Comparison of ENCODE assay signal across 8 mouse cellular contexts in genomic region chr6:53286389-53287037, GRCm38 (mm10). TPM values are rescaled to one million over a fixed set of nuclear protein-coding genes. Genes with fewer than 3 reads are reported as not detected.
DNase-seq lines count a peak whose midpoint lies in the region; ATAC-seq and TF ChIP-seq lines count a peak whose summit lies in the region.

No protein-coding gene starts in this region.

- no peak overlapping the region for H3K9ac ChIP-seq in intestine, embryonic 15.5 days
- H3K9ac ChIP-seq in lung, embryonic 14.5 days: 0 out of 2 replicates have a peak overlapping the region, but pooled peaks have one; percentile 3

- no peak for DNase-seq in frontal cortex, postnatal 10 days (ENCODE audit: low spot score in 2 of 2)
- DNase-seq in cerebellum, postnatal 36 days: peak; percentile 75 to 78
- DNase-seq in lung, embryonic 14.5 days: peak; percentile 63
- peak; percentile 51 for DNase-seq in retina, embryonic 14.5 days (ENCODE audit: low spot score)

- ATAC-seq in frontal cortex, adult (ENCODE audit: low TSS enrichment): peak; percentile 36; the same call in 1 of the 2 replicates
- ATAC-seq in granulocyte monocyte progenitor cell, adult 5-6 weeks (replicated peaks; ENCODE audit: poor library complexity, severe bottlenecking): peak; percentile 21
- peak; percentile 55 for ATAC-seq in intestine, embryonic 15.5 days
- peak; percentile 16; the same call in 1 of the 2 replicates for ATAC-seq in lung, embryonic 14.5 days (ENCODE audit: insufficient read depth)
- ATAC-seq in CD4-positive, CD25-positive, alpha-beta regulatory T cell, adult 4 months: no peak

- peak overlapping the region; percentile 97 for H3K4me2 ChIP-seq in intestine, embryonic 15.5 days (replicated peaks)
- H3K4me2 ChIP-seq in lung, embryonic 14.5 days: peak overlapping the region; percentile 98

- 2% methylated on average over 20 of the region's 20 CpGs for WGBS in intestine, embryonic 15.5 days
- 5% methylated on average over 20 of the region's 20 CpGs for WGBS in lung, embryonic 14.5 days

- no peaks in the 10 kb centered on the region for H3K9me3 ChIP-seq in intestine, embryonic 15.5 days
- no peaks in the 10 kb centered on the region for H3K9me3 ChIP-seq in lung, embryonic 14.5 days (ENCODE audit: low read depth, low read length)

- no peak overlapping the region for H3K27ac ChIP-seq in intestine, embryonic 15.5 days
- no peak overlapping the region for H3K27ac ChIP-seq in lung, embryonic 14.5 days (ENCODE audit: low read depth)

- H3K4me3 ChIP-seq in intestine, embryonic 15.5 days (replicated peaks): peak overlapping the region; percentile 51
- H3K4me3 ChIP-seq in lung, embryonic 14.5 days (ENCODE audit: low read depth, low read length): peak overlapping the region; percentile 54

- H3K36me3 ChIP-seq in intestine, embryonic 15.5 days: no peaks in the 10 kb centered on the region
- H3K36me3 ChIP-seq in lung, embryonic 14.5 days (ENCODE audit: insufficient read depth): no peaks in the 10 kb centered on the region

- no peak for TF ChIP-seq CTCF in lung, embryonic 14.5 days (IDR thresholded peaks at IDR 0.05; ENCODE audit: low read depth)

- peaks cover 50% of the 10 kb centered on the region for H3K27me3 ChIP-seq in intestine, embryonic 15.5 days (replicated peaks)
- peaks cover 58% of the 10 kb centered on the region for H3K27me3 ChIP-seq in lung, embryonic 14.5 days (ENCODE audit: insufficient read depth, low read length)

- 0 out of 2 replicates have a peak, but pooled peaks cover 14% of the 10 kb centered on the region for H3K4me1 ChIP-seq in intestine, embryonic 15.5 days (replicated peaks)
- no peaks in the 10 kb centered on the region for H3K4me1 ChIP-seq in lung, embryonic 14.5 days (ENCODE audit: insufficient read depth)

RNA-seq across cellular contexts. Expression of gene Creb5, which starts 0.6 kb away (rescaled TPM):
- total RNA-seq in granulocyte monocyte progenitor cell, adult 5-6 weeks (2014; fragmentation: Nextera tagmentation): not detected in 2 replicates
- total RNA-seq in granulocyte monocyte progenitor cell, adult 5-6 weeks (2017): 0.15 TPM in 1 of 2 replicates, not detected in the other
- polyA plus RNA-seq in intestine, embryonic 15.5 days (2015; fragmentation: Nextera tagmentation; extraction: Ambion mirVana): 5.0 and 5.4 TPM in 2 replicates
- polyA plus RNA-seq in lung, embryonic 14.5 days (2014; fragmentation: Nextera tagmentation; extraction: Ambion mirVana): 6.4 and 7.7 TPM in 2 replicates
- polyA plus RNA-seq in CD4-positive, CD25-positive, alpha-beta regulatory T cell, adult 4 months (2017; shearing (Covaris generic)): not detected

Comparison
In these comparisons a context has a peak if more than half of its experiments do, and no peak if none do; other contexts are left out.
1. DNase-seq: peak in cerebellum, postnatal 36 days (2 of 2), lung, embryonic 14.5 days (single experiment) and retina, embryonic 14.5 days (single experiment); none in frontal cortex, postnatal 10 days (0 of 2).